Mouse (Mus musculus) stomach, embryonic 15.5 days (tissue): ENCODE measurements at regions not wholly inside any gene's neighbourhood (a gene's known extent, or its start where the extent isn't known, plus 50 kb on each side); places are given as distances from the start of the nearest gene placed in this dataset.
A peak's percentile ranks its signal among the peaks of the same experiment; 100 is the strongest.

Experiments used
- ATAC-seq: fragments of 200-750 bp; cut with Nextera tagmentation; 2 replicates; pipeline ENCODE4 v1.8.0; 2017; ENCODE audit warnings: low read depth, moderate number of reproducible peaks, moderate TSS enrichment; ENCODE audit not compliant: insufficient read depth, low FRiP score
- H3K27ac ChIP-seq: fragments of 300-500 bp; sonication (generic); 2 replicates; pipeline ENCODE4 v1.5.1; 2015; ENCODE audit warnings: mild to moderate bottlenecking, inconsistent platforms
- H3K27me3 ChIP-seq: fragments of 300-500 bp; sonication (generic); replicated peaks from 2 replicates; pipeline ENCODE4 v1.6.1; 2015; ENCODE audit warnings: inconsistent platforms
- H3K36me3 ChIP-seq: fragments of 300-500 bp; sonication (generic); 2 replicates; pipeline ENCODE4 v1.6.1; 2015; ENCODE audit warnings: inconsistent platforms
- H3K4me1 ChIP-seq: fragments of 300-500 bp; sonication (generic); 2 replicates; pipeline ENCODE4 v1.6.1; 2015; ENCODE audit warnings: inconsistent platforms
- H3K4me2 ChIP-seq: fragments of 300-500 bp; sonication (generic); 2 replicates; pipeline ENCODE4 v1.6.1; 2015; ENCODE audit warnings: mild to moderate bottlenecking, inconsistent platforms
- H3K4me3 ChIP-seq: fragments of 300-500 bp; sonication (generic); replicated peaks from 2 replicates; pipeline ENCODE4 v1.5.1; 2015; ENCODE audit warnings: inconsistent platforms
- H3K9ac ChIP-seq: fragments of 300-500 bp; sonication (generic); 2 replicates; pipeline ENCODE4 v1.6.1; 2015; ENCODE audit warnings: inconsistent platforms
- H3K9me3 ChIP-seq: fragments of 300-500 bp; sonication (generic); 2 replicates; pipeline ENCODE4 v1.6.1; 2016; ENCODE audit warnings: inconsistent platforms
- WGBS: fragments of 180-500 bp; shearing (Covaris S2); methylation state at CpG from one replicate; pipeline ENCODE4 v1.1.7; 2015; 5-methylcytosine and 5-hydroxymethylcytosine counted together

- Histone ChIP-seq H3K9ac (no peak overlapping the region), H3K4me3 (no peak overlapping the region), H3K27me3 (no peaks in the 10 kb centered on the region), H3K27ac (no peak overlapping the region), H3K36me3 (no peaks in the 10 kb centered on the region), H3K9me3 (no peaks in the 10 kb centered on the region), H3K4me1 (peaks cover 28% of the 10 kb centered on the region), H3K4me2 (no peak overlapping the region)
- no peak for ATAC-seq
- WGBS, result 76% methylated on average over 11 of the region's 11 CpGs
Measured at GRCm38 (mm10) chr17:45811632-45812221, 78.1 kb upstream of the 1600014C23Rik start.

GRCm38 (mm10) chr17:45809728-45810127, 76.1 kb upstream of the 1600014C23Rik start:
- WGBS, result 90% methylated on average over 6 of the region's 6 CpGs
- Histone ChIP-seq H3K4me2 (no peak overlapping the region), H3K36me3 (no peaks in the 10 kb centered on the region), H3K9me3 (no peaks in the 10 kb centered on the region), H3K4me3 (no peak overlapping the region), H3K27me3 (peaks cover 3% of the 10 kb centered on the region; the same call in 1 of the 2 replicates), H3K27ac (no peak overlapping the region), H3K9ac (no peak overlapping the region), H3K4me1 (peaks cover 32% of the 10 kb centered on the region)
- no peak for ATAC-seq

- Histone ChIP-seq H3K27ac (peak overlapping the region; percentile 26; the same call in 1 of the 2 replicates), H3K9ac (no peak overlapping the region), H3K4me3 (no peak overlapping the region), H3K36me3 (no peaks in the 10 kb centered on the region), H3K4me1 (peaks cover 29% of the 10 kb centered on the region), H3K27me3 (peaks cover 3% of the 10 kb centered on the region; the same call in 1 of the 2 replicates), H3K4me2 (no peak overlapping the region), H3K9me3 (no peaks in the 10 kb centered on the region)
- WGBS, result 58% methylated on average over 4 of the region's 4 CpGs
- ATAC-seq, result no peak
Measured at GRCm38 (mm10) chr17:45808374-45808773, 74.7 kb upstream of the 1600014C23Rik start.

GRCm38 (mm10) chr17:45807452-45807851, 73.8 kb upstream of the 1600014C23Rik start:
- H3K4me1 ChIP-seq, result peaks cover 29% of the 10 kb centered on the region
- H3K9ac ChIP-seq, result no peak overlapping the region
- H3K36me3 ChIP-seq, result no peaks in the 10 kb centered on the region
- 42% methylated on average over 8 of the region's 13 CpGs for WGBS
- no peaks in the 10 kb centered on the region for H3K9me3 ChIP-seq
- H3K27me3 ChIP-seq, result peaks cover 3% of the 10 kb centered on the region; the same call in 1 of the 2 replicates
- no peak overlapping the region for H3K27ac ChIP-seq
- ATAC-seq, result no peak
- 0 out of 2 replicates have a peak overlapping the region, but pooled peaks have one; percentile 10 for H3K4me2 ChIP-seq
- H3K4me3 ChIP-seq, result no peak overlapping the region

GRCm38 (mm10) chr17:45806831-45807230, 73.2 kb upstream of the 1600014C23Rik start:
- Histone ChIP-seq H3K27ac (no peak overlapping the region; the same call in 1 of the 2 replicates), H3K9ac (no peak overlapping the region), H3K4me2 (no peak overlapping the region), H3K4me3 (no peak overlapping the region), H3K36me3 (no peaks in the 10 kb centered on the region), H3K9me3 (no peaks in the 10 kb centered on the region), H3K4me1 (peaks cover 29% of the 10 kb centered on the region), H3K27me3 (peaks cover 3% of the 10 kb centered on the region; the same call in 1 of the 2 replicates)
- ATAC-seq, result no peak
- 75% methylated on average over 4 of the region's 4 CpGs for WGBS

- no peak for ATAC-seq
- peaks cover 29% of the 10 kb centered on the region for H3K4me1 ChIP-seq
- no peaks in the 10 kb centered on the region for H3K36me3 ChIP-seq
- 66% methylated on average over 5 of the region's 5 CpGs for WGBS
- H3K9ac ChIP-seq, result no peak overlapping the region
- peaks cover 3% of the 10 kb centered on the region; the same call in 1 of the 2 replicates for H3K27me3 ChIP-seq
- no peak overlapping the region for H3K4me3 ChIP-seq
- no peaks in the 10 kb centered on the region for H3K9me3 ChIP-seq
- H3K4me2 ChIP-seq, result no peak overlapping the region
- H3K27ac ChIP-seq, result no peak overlapping the region; the same call in 1 of the 2 replicates
Measured at GRCm38 (mm10) chr17:45806430-45806829, 72.8 kb upstream of the 1600014C23Rik start.

- Histone ChIP-seq H3K4me3 (no peak overlapping the region), H3K27me3 (peaks cover 3% of the 10 kb centered on the region; the same call in 1 of the 2 replicates), H3K36me3 (no peaks in the 10 kb centered on the region), H3K27ac (no peak overlapping the region), H3K9ac (no peak overlapping the region), H3K9me3 (no peaks in the 10 kb centered on the region), H3K4me2 (peak overlapping the region; percentile 16), H3K4me1 (peaks cover 29% of the 10 kb centered on the region)
- WGBS, result 7% methylated on average over 35 of the region's 35 CpGs
- ATAC-seq, result no peak
Measured at GRCm38 (mm10) chr17:45805471-45806082, 71.9 kb upstream of the 1600014C23Rik start.

- Histone ChIP-seq H3K36me3 (no peaks in the 10 kb centered on the region), H3K27ac (no peak overlapping the region), H3K4me1 (peaks cover 27% of the 10 kb centered on the region), H3K4me3 (no peak overlapping the region), H3K27me3 (peaks cover 3% of the 10 kb centered on the region; the same call in 1 of the 2 replicates), H3K9me3 (no peaks in the 10 kb centered on the region), H3K4me2 (no peak overlapping the region), H3K9ac (no peak overlapping the region)
- no peak for ATAC-seq
- 92% methylated on average over 8 of the region's 8 CpGs for WGBS
Measured at GRCm38 (mm10) chr17:45803331-45803730, 69.7 kb upstream of the 1600014C23Rik start.

GRCm38 (mm10) chr17:45802439-45802838, 68.8 kb upstream of the 1600014C23Rik start:
- Histone ChIP-seq H3K27ac (no peak overlapping the region), H3K27me3 (peaks cover 3% of the 10 kb centered on the region; the same call in 1 of the 2 replicates), H3K4me3 (no peak overlapping the region), H3K9me3 (no peaks in the 10 kb centered on the region), H3K4me1 (peaks cover 22% of the 10 kb centered on the region), H3K9ac (no peak overlapping the region), H3K4me2 (no peak overlapping the region), H3K36me3 (no peaks in the 10 kb centered on the region)
- no peak for ATAC-seq
- WGBS, result 82% methylated on average over 8 of the region's 8 CpGs

GRCm38 (mm10) chr17:45799725-45800124, 66.1 kb upstream of the 1600014C23Rik start:
- H3K4me3 ChIP-seq, result no peak overlapping the region
- whole genome bisulfite sequencing, result 85% methylated on average over 1 of the region's 1 CpGs
- H3K9me3 ChIP-seq, result no peaks in the 10 kb centered on the region
- no peaks in the 10 kb centered on the region for H3K27me3 ChIP-seq
- ATAC-seq, result no peak
- H3K9ac ChIP-seq, result no peak overlapping the region
- no peak overlapping the region for H3K4me2 ChIP-seq
- H3K27ac ChIP-seq, result no peak overlapping the region
- H3K4me1 ChIP-seq, result no peaks in the 10 kb centered on the region
- no peaks in the 10 kb centered on the region for H3K36me3 ChIP-seq

- Histone ChIP-seq H3K9ac (no peak overlapping the region), H3K9me3 (no peaks in the 10 kb centered on the region), H3K4me3 (no peak overlapping the region), H3K27me3 (no peaks in the 10 kb centered on the region), H3K27ac (no peak overlapping the region), H3K36me3 (no peaks in the 10 kb centered on the region), H3K4me2 (no peak overlapping the region), H3K4me1 (no peaks in the 10 kb centered on the region)
- 58% methylated on average over 11 of the region's 11 CpGs for WGBS
- ATAC-seq, result no peak
Measured at GRCm38 (mm10) chr17:45798996-45799395, 65.4 kb upstream of the 1600014C23Rik start.

- no peak for ATAC-seq
- Histone ChIP-seq H3K4me2 (no peak overlapping the region), H3K9ac (no peak overlapping the region), H3K27me3 (no peaks in the 10 kb centered on the region), H3K36me3 (no peaks in the 10 kb centered on the region), H3K4me3 (no peak overlapping the region), H3K27ac (no peak overlapping the region), H3K4me1 (no peaks in the 10 kb centered on the region), H3K9me3 (no peaks in the 10 kb centered on the region)
- 79% methylated on average over 8 of the region's 8 CpGs for WGBS
Measured at GRCm38 (mm10) chr17:45798456-45798855, 64.8 kb upstream of the 1600014C23Rik start.
